Mouse (Mus musculus) G1E-ER4 (cell line): Measurements from ENCODE around the gene Palld. TPM values are rescaled to one million over a fixed set of nuclear protein-coding genes. Genes with fewer than 3 reads are reported as not detected.

Experiments used
- GATA1 ChIP-seq: IDR thresholded peaks from one replicate; pipeline ENCODE4 v1.8.0; 2012; ENCODE audit warnings: low read length, inconsistent platforms
- polyA plus RNA-seq: library from polyadenylated mRNA; stranded (reverse); fragments of >175 nt; gene quantifications from 2 replicates; pipeline ENCODE4 v1.2.3, GENCODE M21; 2012

Palld gene
- polyA plus RNA-seq, 1 experiment, result not detected

- TF ChIP-seq GATA1, result no peak
These were observed 205.5 kb downstream of the Palld start for GRCm38 (mm10) chr8:61696846-61697455.

GRCm38 (mm10) chr8:61695416-61695815 lies 207.1 kb downstream of the Palld start:
- TF ChIP-seq GATA1, result no peak

- TF ChIP-seq GATA1, result no peak
These were observed 209.6 kb downstream of the Palld start for GRCm38 (mm10) chr8:61692866-61693265.

- no peak for TF ChIP-seq GATA1
These were observed 210.4 kb downstream of the Palld start for GRCm38 (mm10) chr8:61692129-61692528.

- no peak for TF ChIP-seq GATA1
These were observed 211.1 kb downstream of the Palld start for GRCm38 (mm10) chr8:61691391-61691790.

- TF ChIP-seq GATA1, result no peak
These were observed 215.4 kb downstream of the Palld start for GRCm38 (mm10) chr8:61687071-61687470.

- TF ChIP-seq GATA1, result no peak
These were observed 216.2 kb downstream of the Palld start for GRCm38 (mm10) chr8:61686340-61686739.

GRCm38 (mm10) chr8:61685280-61685679 lies 217.2 kb downstream of the Palld start:
- no peak for TF ChIP-seq GATA1

- no peak for TF ChIP-seq GATA1
These were observed 218.1 kb downstream of the Palld start for GRCm38 (mm10) chr8:61684280-61684939.

- no peak for TF ChIP-seq GATA1
These were observed 219.6 kb downstream of the Palld start for GRCm38 (mm10) chr8:61682902-61683301.

- no peak for TF ChIP-seq GATA1
These were observed 221.3 kb downstream of the Palld start for GRCm38 (mm10) chr8:61681217-61681616.

GRCm38 (mm10) chr8:61677227-61677626 lies 225.3 kb downstream of the Palld start:
- no peak for TF ChIP-seq GATA1

GRCm38 (mm10) chr8:61671151-61671550 lies 231.3 kb downstream of the Palld start:
- TF ChIP-seq GATA1, result no peak

- TF ChIP-seq GATA1, result no peak
These were observed 232.1 kb downstream of the Palld start for GRCm38 (mm10) chr8:61670376-61670775.

GRCm38 (mm10) chr8:61666919-61667318 lies 235.6 kb downstream of the Palld start:
- no peak for TF ChIP-seq GATA1

- no peak for TF ChIP-seq GATA1
These were observed 237.5 kb downstream of the Palld start for GRCm38 (mm10) chr8:61665021-61665420.

GRCm38 (mm10) chr8:61664162-61664561 lies 238.3 kb downstream of the Palld start:
- no peak for TF ChIP-seq GATA1
